Mouse (Mus musculus): ENCODE data around the gene Gm20388.

DNA sequence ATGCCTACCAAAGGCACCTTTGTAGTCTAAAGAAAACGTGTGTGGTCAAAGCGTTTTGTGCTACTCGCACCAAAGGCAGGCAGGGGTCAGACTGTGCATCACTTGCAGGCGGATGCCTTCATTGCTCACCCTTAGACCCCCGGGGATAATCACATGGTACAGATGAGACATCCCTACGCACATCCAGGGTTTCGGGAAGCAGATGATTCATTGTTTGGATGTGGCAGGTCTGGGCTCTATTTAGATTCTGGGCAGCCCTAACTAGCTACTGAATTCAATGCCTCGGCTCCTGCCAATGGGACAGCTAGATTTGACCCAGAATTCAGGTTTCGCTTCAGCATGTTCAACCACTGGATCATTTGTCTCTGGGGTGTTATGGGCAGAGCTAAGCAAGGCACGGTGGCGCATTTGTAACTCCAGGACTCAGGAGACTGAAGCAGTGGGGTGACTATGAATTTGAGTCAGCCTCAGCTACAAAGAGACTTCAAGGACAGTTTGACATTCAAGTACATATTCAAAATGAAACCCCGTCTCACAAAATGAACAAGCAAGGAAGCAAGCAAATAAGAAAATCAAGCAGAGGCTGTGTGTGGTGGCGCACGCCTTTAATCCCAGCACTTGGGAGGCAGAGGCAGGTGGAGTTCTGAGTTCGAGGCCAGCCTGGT lies 2448.6 kb downstream of the Gm20388 start:
- no peak for TF ChIP-seq EP300 (IDR thresholded peaks at IDR 0.05; ENCODE audit: low read depth)
- TF ChIP-seq CTCF (IDR thresholded peaks at IDR 0.05; ENCODE audit: low read depth), result no peak

All from liver, embryonic 14.5 days (tissue).